Mouse (Mus musculus) embryonic facial prominence, embryonic 12.5 days (tissue): Measurements from ENCODE around the gene Ssc5d. TPM values are rescaled to one million over a fixed set of nuclear protein-coding genes. Genes with fewer than 3 reads are reported as not detected.

ENCODE experiments used
- ATAC-seq: fragments of 200-750 bp; cut with Nextera tagmentation; 2 replicates; pipeline ENCODE4 v1.8.0; 2017; ENCODE audit not compliant: insufficient number of reproducible peaks, insufficient read depth, low FRiP score, low TSS enrichment
- H3K27ac ChIP-seq: fragments of 300-500 bp; sonication (generic); 2 replicates; pipeline ENCODE4 v1.5.1; 2016; ENCODE audit warnings: mild to moderate bottlenecking
- H3K27me3 ChIP-seq: fragments of 300-500 bp; sonication (generic); 2 replicates; pipeline ENCODE4 v1.6.1; 2016; ENCODE audit warnings: mild to moderate bottlenecking, moderate library complexity
- H3K36me3 ChIP-seq: fragments of 300-500 bp; sonication (generic); 2 replicates; pipeline ENCODE4 v1.6.1; 2016; ENCODE audit warnings: mild to moderate bottlenecking
- H3K4me1 ChIP-seq: fragments of 300-500 bp; sonication (generic); 2 replicates; pipeline ENCODE4 v1.6.1; 2016
- H3K4me2 ChIP-seq: fragments of 300-500 bp; sonication (generic); replicated peaks from 2 replicates; pipeline ENCODE4 v1.6.1; 2016; ENCODE audit warnings: mild to moderate bottlenecking, moderate library complexity
- H3K4me3 ChIP-seq: fragments of 300-500 bp; sonication (generic); 2 replicates; pipeline ENCODE4 v1.5.1; 2016; ENCODE audit warnings: mild to moderate bottlenecking
- H3K9ac ChIP-seq: fragments of 300-500 bp; sonication (generic); 2 replicates; pipeline ENCODE4 v1.6.1; 2016; ENCODE audit warnings: mild to moderate bottlenecking, moderate library complexity
- H3K9me3 ChIP-seq: fragments of 300-500 bp; sonication (generic); 2 replicates; pipeline ENCODE4 v1.6.1; 2016; ENCODE audit warnings: mild to moderate bottlenecking, moderate library complexity
- WGBS: fragments of 180-500 bp; shearing (Covaris S2); methylation state at CpG from one replicate; pipeline ENCODE4 v1.1.7; 2016; 5-methylcytosine and 5-hydroxymethylcytosine counted together
- polyA plus RNA-seq: library from polyadenylated mRNA; unstranded; fragments of >200 nt; fragmentation: Nextera tagmentation; extraction: Ambion mirVana; gene quantifications from 2 replicates; pipeline ENCODE4 v1.2.1, GENCODE M21; 2016

The Ssc5d gene
- polyA plus RNA-seq, 1 experiment from 2014 or later, result 1.6 TPM

GRCm38 (mm10) chr7:4934160-4934914, 8.8 kb downstream of the Ssc5d start:
- Histone ChIP-seq H3K9me3 (peaks cover 7% of the 10 kb centered on the region; the same call in 1 of the 2 replicates), H3K9ac (no peak overlapping the region), H3K4me1 (no peaks in the 10 kb centered on the region), H3K27ac (no peak overlapping the region), H3K4me2 (no peak overlapping the region), H3K36me3 (no peaks in the 10 kb centered on the region), H3K27me3 (no peaks in the 10 kb centered on the region), H3K4me3 (no peak overlapping the region)
- no peak for ATAC-seq
- WGBS, result 79% methylated on average over 4 of the region's 4 CpGs

GRCm38 (mm10) chr7:4936832-4937231, 11.2 kb downstream of the Ssc5d start:
- Histone ChIP-seq H3K27ac (no peak overlapping the region), H3K9ac (no peak overlapping the region), H3K27me3 (no peaks in the 10 kb centered on the region), H3K4me3 (no peak overlapping the region), H3K4me2 (no peak overlapping the region), H3K36me3 (no peaks in the 10 kb centered on the region), H3K9me3 (peaks cover 7% of the 10 kb centered on the region; the same call in 1 of the 2 replicates), H3K4me1 (no peaks in the 10 kb centered on the region)
- 75% methylated on average over 10 of the region's 10 CpGs for WGBS
- no peak for ATAC-seq

DNA sequence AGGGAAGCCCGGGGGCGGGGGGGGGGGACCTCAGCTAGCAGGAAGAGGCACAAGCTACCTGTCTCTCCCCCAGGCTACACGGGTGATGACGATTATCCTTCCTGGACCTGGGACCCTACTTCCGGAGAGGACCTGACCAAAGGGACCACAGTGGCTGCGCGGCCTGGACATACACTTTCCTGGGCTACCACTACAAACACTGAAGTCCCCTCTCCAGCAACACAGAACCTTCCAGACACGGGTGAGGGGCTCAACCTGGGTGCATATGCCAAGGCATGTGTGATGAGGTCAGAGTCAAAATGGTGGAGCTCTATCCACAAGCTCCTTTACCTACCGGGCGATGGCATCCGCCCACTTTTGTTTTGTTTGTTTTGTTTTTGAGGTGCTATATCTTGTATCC, 11.8 kb downstream of the Ssc5d start:
- ATAC-seq, result no peak
- Histone ChIP-seq H3K9me3 (peaks cover 7% of the 10 kb centered on the region; the same call in 1 of the 2 replicates), H3K4me2 (no peak overlapping the region), H3K27ac (no peak overlapping the region), H3K27me3 (no peaks in the 10 kb centered on the region), H3K9ac (no peak overlapping the region), H3K4me1 (no peaks in the 10 kb centered on the region), H3K4me3 (no peak overlapping the region), H3K36me3 (no peaks in the 10 kb centered on the region)
- 71% methylated on average over 10 of the region's 11 CpGs for whole genome bisulfite sequencing

GRCm38 (mm10) chr7:4938456-4938855, 12.9 kb downstream of the Ssc5d start:
- no peak for ATAC-seq
- WGBS, result 38% methylated on average over 2 of the region's 2 CpGs
- Histone ChIP-seq H3K36me3 (no peaks in the 10 kb centered on the region), H3K27ac (no peak overlapping the region), H3K27me3 (no peaks in the 10 kb centered on the region), H3K9ac (no peak overlapping the region), H3K4me3 (no peak overlapping the region), H3K4me1 (no peaks in the 10 kb centered on the region), H3K9me3 (peaks cover 7% of the 10 kb centered on the region; the same call in 1 of the 2 replicates), H3K4me2 (no peak overlapping the region)

DNA sequence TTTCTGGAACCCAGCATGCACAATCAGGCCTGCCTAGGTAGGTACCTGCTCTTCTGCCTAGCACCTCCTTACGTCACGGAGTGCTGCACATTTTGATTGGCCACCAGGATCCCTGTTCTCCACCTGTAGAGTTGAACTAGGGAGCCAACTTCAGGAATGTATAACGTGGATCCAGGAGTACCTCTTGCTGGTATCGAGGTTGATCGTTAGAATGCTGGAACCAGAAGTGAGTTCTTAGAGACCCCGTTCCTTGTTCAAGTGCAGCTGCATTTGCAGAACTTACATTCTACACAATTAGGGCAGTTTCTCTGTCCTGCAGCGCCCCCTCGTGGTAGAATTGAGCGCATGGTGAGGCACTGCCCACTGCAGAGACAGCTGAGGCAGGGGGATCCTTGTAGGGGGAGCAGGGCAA, 14.5 kb downstream of the Ssc5d start:
- no peaks in the 10 kb centered on the region for H3K9me3 ChIP-seq
- H3K4me1 ChIP-seq, result no peaks in the 10 kb centered on the region
- H3K27me3 ChIP-seq, result no peaks in the 10 kb centered on the region
- no peak overlapping the region for H3K4me2 ChIP-seq
- ATAC-seq, result no peak
- no peak overlapping the region for H3K4me3 ChIP-seq
- no peak overlapping the region for H3K27ac ChIP-seq
- no peak overlapping the region for H3K9ac ChIP-seq
- WGBS, result 22% methylated on average over 9 of the region's 9 CpGs
- no peaks in the 10 kb centered on the region for H3K36me3 ChIP-seq

- Histone ChIP-seq H3K4me2 (no peak overlapping the region), H3K4me3 (no peak overlapping the region), H3K27ac (no peak overlapping the region), H3K36me3 (no peaks in the 10 kb centered on the region), H3K9ac (no peak overlapping the region), H3K9me3 (no peaks in the 10 kb centered on the region), H3K27me3 (no peaks in the 10 kb centered on the region), H3K4me1 (peaks cover 1% of the 10 kb centered on the region; the same call in 1 of the 2 replicates)
- ATAC-seq, result no peak
- WGBS, result 58% methylated on average over 5 of the region's 5 CpGs
Observed at GRCm38 (mm10) chr7:4942673-4943072, 17.1 kb downstream of the Ssc5d start.

DNA sequence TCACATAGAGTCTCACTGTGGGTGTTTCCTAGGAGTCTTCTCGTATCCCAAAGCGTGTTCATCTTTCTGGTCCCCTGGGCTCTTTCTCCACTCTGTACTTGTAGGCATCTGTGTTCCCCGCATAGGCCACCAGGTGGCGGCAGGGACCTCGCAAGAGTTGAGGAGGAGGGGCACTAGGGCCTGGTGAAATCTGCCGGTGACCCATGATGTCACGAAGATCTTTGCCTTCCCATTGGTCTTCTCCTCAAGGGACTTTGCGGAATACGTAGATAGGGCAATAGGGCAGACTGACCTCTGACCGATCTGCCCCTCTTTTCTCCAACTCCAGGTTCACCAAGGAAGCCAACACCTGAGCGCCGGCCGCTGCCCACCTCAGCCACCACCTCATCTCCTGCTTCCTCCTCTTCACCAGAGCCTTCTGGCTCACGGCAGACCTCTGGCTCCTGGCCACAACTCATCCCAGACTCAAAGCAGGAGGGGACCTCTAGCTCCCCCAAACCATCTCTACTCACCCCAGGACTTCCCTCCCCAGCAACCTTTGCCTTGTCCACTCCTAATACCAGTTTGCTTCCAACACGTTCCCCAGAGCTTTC, 17.7 kb downstream of the Ssc5d start:
- Histone ChIP-seq H3K27ac (no peak overlapping the region), H3K27me3 (no peaks in the 10 kb centered on the region), H3K4me2 (peak overlapping the region; percentile 39), H3K4me3 (peak overlapping the region; percentile 23), H3K9ac (0 out of 2 replicates have a peak overlapping the region, but pooled peaks have one; percentile 19), H3K36me3 (no peaks in the 10 kb centered on the region), H3K9me3 (no peaks in the 10 kb centered on the region), H3K4me1 (peaks cover 3% of the 10 kb centered on the region; the same call in 1 of the 2 replicates)
- 22% methylated on average over 15 of the region's 15 CpGs for WGBS
- ATAC-seq, result no peak

DNA sequence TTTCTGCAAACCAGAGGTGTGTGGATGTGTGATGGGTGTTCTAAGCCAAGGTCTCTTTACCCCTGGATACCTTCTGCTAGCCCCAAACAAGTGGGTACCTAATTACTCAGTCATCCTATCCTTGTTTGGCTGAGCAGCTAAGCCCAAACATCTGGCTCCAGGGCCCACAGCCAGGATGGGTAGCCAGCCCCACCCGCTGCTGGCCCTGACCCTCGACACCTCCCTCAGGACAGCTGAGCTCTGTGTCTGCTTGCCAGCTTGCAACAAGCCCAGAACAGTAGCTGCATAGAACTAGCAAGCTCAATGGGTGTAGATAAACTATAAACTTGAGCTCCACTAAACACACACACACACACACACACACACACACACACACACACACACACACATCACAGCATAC, 22.3 kb downstream of the Ssc5d start:
- no peak for ATAC-seq
- WGBS, result 15% methylated on average over 2 of the region's 2 CpGs
- Histone ChIP-seq H3K36me3 (no peaks in the 10 kb centered on the region), H3K9ac (no peak overlapping the region), H3K4me2 (no peak overlapping the region), H3K9me3 (no peaks in the 10 kb centered on the region), H3K4me3 (no peak overlapping the region), H3K27me3 (no peaks in the 10 kb centered on the region), H3K27ac (no peak overlapping the region), H3K4me1 (peaks cover 3% of the 10 kb centered on the region; the same call in 1 of the 2 replicates)

DNA sequence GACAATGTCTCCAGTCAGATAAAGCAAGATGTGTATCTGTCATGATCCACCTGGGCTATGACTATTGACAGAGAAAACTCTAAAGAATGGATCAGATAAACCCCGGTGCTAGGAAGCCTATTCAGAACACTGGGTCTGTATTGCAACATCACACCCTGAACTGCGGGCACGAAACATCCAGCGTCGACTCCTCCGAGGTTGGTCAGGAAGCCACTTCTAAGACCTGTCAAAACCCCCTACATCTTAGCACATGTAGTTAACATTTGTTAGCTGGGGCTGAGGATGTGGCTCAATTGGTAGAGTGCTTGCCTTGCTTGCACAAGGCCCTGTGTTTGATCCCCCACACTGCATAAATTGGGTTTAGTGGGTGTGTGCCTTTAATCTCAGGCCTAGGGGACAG, 22.8 kb downstream of the Ssc5d start:
- no peak for ATAC-seq
- Histone ChIP-seq H3K4me1 (peaks cover 3% of the 10 kb centered on the region; the same call in 1 of the 2 replicates), H3K27ac (no peak overlapping the region), H3K4me2 (no peak overlapping the region), H3K9me3 (no peaks in the 10 kb centered on the region), H3K36me3 (no peaks in the 10 kb centered on the region), H3K27me3 (no peaks in the 10 kb centered on the region), H3K4me3 (no peak overlapping the region), H3K9ac (no peak overlapping the region)
- WGBS, result 77% methylated on average over 6 of the region's 6 CpGs

DNA sequence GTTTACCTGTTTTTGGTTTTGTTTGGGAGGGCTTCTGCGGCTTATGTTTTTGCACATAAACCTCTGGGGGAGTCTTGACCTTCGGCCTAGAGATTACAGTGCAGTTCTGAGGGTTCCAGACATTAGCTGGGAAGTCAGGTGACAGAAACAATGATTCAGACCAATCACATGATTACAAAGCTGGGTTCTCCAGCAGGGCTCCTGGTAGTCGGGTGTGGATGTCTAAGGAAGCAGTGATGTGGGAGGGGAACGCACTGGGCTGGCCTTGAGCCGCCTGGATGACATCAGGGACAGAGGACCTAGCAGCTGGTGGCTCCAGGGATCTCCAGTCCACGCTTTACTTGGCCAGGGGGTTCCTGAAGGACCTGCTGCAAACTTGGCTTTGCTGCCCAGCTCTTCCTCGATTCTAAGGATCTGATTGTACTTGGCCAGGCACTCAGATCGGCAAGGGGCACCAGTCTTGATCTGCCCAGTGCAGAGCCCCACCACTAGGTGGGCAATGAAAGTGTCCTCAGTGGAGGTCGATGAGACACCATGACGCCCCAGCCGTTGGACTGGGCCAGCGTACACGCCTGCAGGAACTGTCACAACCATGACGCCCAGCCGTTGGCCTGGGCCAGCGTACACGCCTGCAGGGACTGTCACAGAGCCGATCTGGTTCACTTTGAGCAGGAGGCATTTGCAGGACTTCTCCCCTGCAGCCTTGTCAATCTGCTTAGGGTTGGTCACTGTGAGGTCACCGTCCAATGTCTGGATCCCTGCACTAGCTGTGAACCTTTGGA, 25.2 kb downstream of the Ssc5d start:
- no peak overlapping the region for H3K4me2 ChIP-seq
- no peak overlapping the region for H3K9ac ChIP-seq
- H3K4me1 ChIP-seq, result peaks cover 3% of the 10 kb centered on the region; the same call in 1 of the 2 replicates
- H3K27me3 ChIP-seq, result no peaks in the 10 kb centered on the region
- 83% methylated on average over 19 of the region's 19 CpGs for WGBS
- no peaks in the 10 kb centered on the region for H3K9me3 ChIP-seq
- no peak for ATAC-seq
- H3K4me3 ChIP-seq, result no peak overlapping the region
- H3K27ac ChIP-seq, result no peak overlapping the region
- no peaks in the 10 kb centered on the region for H3K36me3 ChIP-seq

DNA sequence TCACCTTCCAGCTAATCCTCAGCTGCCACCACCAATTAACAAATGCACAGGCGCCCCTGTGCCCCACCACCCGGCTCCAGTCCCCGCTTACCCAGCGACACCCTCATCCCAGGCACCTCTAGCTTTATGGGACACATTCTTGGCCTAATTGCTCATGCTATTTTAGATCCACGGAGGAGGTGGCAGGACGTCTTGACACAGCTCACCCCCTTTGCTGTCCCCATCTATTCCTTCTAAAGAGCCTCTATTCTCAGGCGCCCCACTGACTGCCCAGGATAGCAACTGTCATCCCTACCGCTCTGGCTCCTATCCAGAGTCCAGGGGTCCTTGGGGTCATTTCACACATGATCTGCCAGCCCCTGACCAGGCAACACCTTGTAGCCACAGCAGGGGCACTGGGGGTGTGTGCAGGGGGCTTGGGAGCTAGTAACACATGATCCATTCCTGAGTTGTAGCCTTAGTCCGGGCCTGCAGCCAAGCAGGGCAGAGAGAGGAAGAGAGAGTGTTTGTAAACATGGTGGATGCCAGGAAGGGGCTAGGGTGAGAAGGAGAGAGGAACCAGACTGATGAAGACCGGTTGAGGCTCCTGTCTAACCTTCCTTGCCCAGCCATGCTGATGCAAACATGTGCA, 28.3 kb downstream of the Ssc5d start:
- Histone ChIP-seq H3K4me3 (no peak overlapping the region), H3K9ac (no peak overlapping the region), H3K4me2 (no peak overlapping the region), H3K36me3 (no peaks in the 10 kb centered on the region), H3K9me3 (no peaks in the 10 kb centered on the region), H3K27ac (no peak overlapping the region), H3K4me1 (no peaks in the 10 kb centered on the region), H3K27me3 (no peaks in the 10 kb centered on the region)
- no peak for ATAC-seq
- 29% methylated on average over 10 of the region's 10 CpGs for WGBS
